In the genomic region with DNA sequence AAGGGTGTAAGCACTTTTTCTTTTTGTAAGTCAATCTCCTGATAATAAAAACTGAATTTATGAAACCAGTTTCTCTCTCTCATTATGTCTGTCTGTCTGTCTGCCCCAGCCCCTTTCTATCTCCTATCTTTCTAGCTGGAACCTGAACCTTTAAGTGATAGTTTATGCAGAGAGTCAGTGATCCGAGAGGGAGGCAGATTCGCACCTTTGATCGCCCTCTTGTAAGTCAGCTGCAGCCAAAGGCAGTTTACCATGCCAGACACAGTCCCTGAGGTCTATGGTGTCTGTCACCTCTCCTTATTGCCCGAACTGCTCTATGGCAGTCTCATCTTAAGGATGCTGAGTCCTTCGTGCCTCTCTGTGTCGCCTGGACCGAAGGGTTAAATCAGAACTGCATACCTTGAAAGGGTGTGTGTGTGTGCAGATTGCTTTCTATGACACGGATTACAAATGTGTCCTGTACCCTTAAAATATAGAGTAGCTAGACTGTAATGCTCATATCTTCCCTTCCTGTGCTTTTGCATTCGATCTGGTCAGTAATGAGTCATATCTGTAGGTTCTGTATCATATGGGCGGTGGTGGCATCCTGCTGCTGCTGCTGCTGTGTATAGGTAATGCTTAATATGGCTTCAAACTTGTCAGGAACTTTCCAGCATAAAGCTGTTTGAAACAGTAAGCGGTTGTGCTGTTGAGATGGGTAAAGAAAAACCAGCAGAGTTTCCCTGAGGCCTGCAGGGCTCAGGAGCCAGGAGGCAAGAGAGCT, we compare ENCODE assay signal across 8 mouse cellular contexts. TPM values are rescaled to one million over a fixed set of nuclear protein-coding genes. Genes with fewer than 3 reads are reported as not detected.
A peak's percentile ranks its signal among the peaks of the same experiment; 100 is the strongest.
DNase-seq lines count a peak whose midpoint lies in the region; ATAC-seq and TF ChIP-seq lines count a peak whose summit lies in the region.

No protein-coding gene starts in this region.

- peaks cover 15% of the 10 kb centered on the region for H3K4me1 ChIP-seq in forebrain, postnatal 0 days (ENCODE audit: insufficient read depth)
- H3K4me1 ChIP-seq in forebrain, embryonic 15.5 days = peaks cover 33% of the 10 kb centered on the region
- peaks cover 35% of the 10 kb centered on the region for H3K4me1 ChIP-seq in kidney, embryonic 15.5 days
- H3K4me1 ChIP-seq in bone marrow macrophage, adult 2 months (ENCODE audit: control insufficient read depth, insufficient read depth, low read length) = peaks cover 33% of the 10 kb centered on the region
- H3K4me1 ChIP-seq in midbrain, embryonic 16.5 days (ENCODE audit: control insufficient read depth, insufficient read depth, low read length) = peaks cover 34% of the 10 kb centered on the region

- H3K9ac ChIP-seq in forebrain, postnatal 0 days = peak overlapping the region; percentile 25; the same call in 1 of the 2 replicates
- no peak overlapping the region for H3K9ac ChIP-seq in forebrain, embryonic 15.5 days (replicated peaks)
- no peak overlapping the region for H3K9ac ChIP-seq in kidney, embryonic 15.5 days
- H3K9ac ChIP-seq in midbrain, embryonic 16.5 days (ENCODE audit: low read depth, low read length) = peak overlapping the region; percentile 40; the same call in 1 of the 2 replicates

- no peaks in the 10 kb centered on the region for H3K27me3 ChIP-seq in forebrain, postnatal 0 days (ENCODE audit: insufficient read depth, low read length)
- H3K27me3 ChIP-seq in forebrain, embryonic 15.5 days = no peaks in the 10 kb centered on the region
- no peaks in the 10 kb centered on the region for H3K27me3 ChIP-seq in kidney, embryonic 15.5 days
- H3K27me3 ChIP-seq in midbrain, embryonic 16.5 days (ENCODE audit: control insufficient read depth, insufficient read depth, low read depth, low read length) = no peaks in the 10 kb centered on the region

- TF ChIP-seq CTCF in forebrain, postnatal 0 days (IDR thresholded peaks at IDR 0.05; ENCODE audit: low read depth) = no peak
- no peak for TF ChIP-seq CTCF in bone marrow macrophage, adult 2 months (IDR thresholded peaks at IDR 0.05; ENCODE audit: low read depth, low read length)

- 79% methylated on average over 11 of the region's 11 CpGs for WGBS in forebrain, postnatal 0 days
- WGBS in forebrain, embryonic 15.5 days = 83% methylated on average over 11 of the region's 11 CpGs
- 62% methylated on average over 11 of the region's 11 CpGs for WGBS in kidney, embryonic 15.5 days
- WGBS in midbrain, embryonic 16.5 days = 88% methylated on average over 11 of the region's 11 CpGs

- no peak overlapping the region for H3K4me3 ChIP-seq in forebrain, postnatal 0 days (ENCODE audit: low read depth, low read length)
- no peak overlapping the region for H3K4me3 ChIP-seq in forebrain, embryonic 15.5 days
- no peak overlapping the region for H3K4me3 ChIP-seq in kidney, embryonic 15.5 days (replicated peaks)
- H3K4me3 ChIP-seq in bone marrow macrophage, adult 2 months (ENCODE audit: insufficient read depth, low read length) = peak overlapping the region; percentile 58
- H3K4me3 ChIP-seq in midbrain, embryonic 16.5 days (ENCODE audit: low read depth, low read length) = peak overlapping the region; percentile 9

- no peaks in the 10 kb centered on the region for H3K36me3 ChIP-seq in forebrain, postnatal 0 days (ENCODE audit: insufficient read depth)
- no peaks in the 10 kb centered on the region for H3K36me3 ChIP-seq in forebrain, embryonic 15.5 days
- no peaks in the 10 kb centered on the region for H3K36me3 ChIP-seq in kidney, embryonic 15.5 days
- no peaks in the 10 kb centered on the region for H3K36me3 ChIP-seq in midbrain, embryonic 16.5 days (ENCODE audit: control insufficient read depth, insufficient read depth, low read length)

- no peak for ATAC-seq in forebrain, postnatal 0 days
- ATAC-seq in forebrain, embryonic 15.5 days (replicated peaks) = no peak
- ATAC-seq in kidney, embryonic 15.5 days (replicated peaks; ENCODE audit: low FRiP score) = no peak
- ATAC-seq in midbrain, embryonic 16.5 days = no peak
- no peak for ATAC-seq in frontal cortex, adult (ENCODE audit: low TSS enrichment)

- no peak for TF ChIP-seq POLR2A in bone marrow macrophage, adult 2 months (IDR thresholded peaks at IDR 0.05; ENCODE audit: borderline replicate concordance, low read depth, low read length)

- peak overlapping the region; percentile 19; the same call in 1 of the 2 replicates for H3K4me2 ChIP-seq in forebrain, postnatal 0 days (ENCODE audit: low read depth)
- no peak overlapping the region for H3K4me2 ChIP-seq in forebrain, embryonic 15.5 days (replicated peaks)
- H3K4me2 ChIP-seq in kidney, embryonic 15.5 days = peak overlapping the region; percentile 91
- H3K4me2 ChIP-seq in midbrain, embryonic 16.5 days (ENCODE audit: low read length) = peak overlapping the region; percentile 87

- no peak overlapping the region for H3K27ac ChIP-seq in forebrain, postnatal 0 days (ENCODE audit: low read depth, low read length)
- no peak overlapping the region for H3K27ac ChIP-seq in forebrain, embryonic 15.5 days (replicated peaks)
- H3K27ac ChIP-seq in kidney, embryonic 15.5 days = peak overlapping the region; percentile 48; the same call in 1 of the 2 replicates
- peak overlapping the region; percentile 74 for H3K27ac ChIP-seq in bone marrow macrophage, adult 2 months (ENCODE audit: insufficient read depth, low read depth, low read length)
- no peak overlapping the region for H3K27ac ChIP-seq in midbrain, embryonic 16.5 days (ENCODE audit: low read length)

- no peaks in the 10 kb centered on the region for H3K9me3 ChIP-seq in forebrain, postnatal 0 days (ENCODE audit: low read length)
- no peaks in the 10 kb centered on the region for H3K9me3 ChIP-seq in forebrain, embryonic 15.5 days
- no peaks in the 10 kb centered on the region for H3K9me3 ChIP-seq in kidney, embryonic 15.5 days (replicated peaks)
- H3K9me3 ChIP-seq in midbrain, embryonic 16.5 days (replicated peaks; ENCODE audit: control insufficient read depth, low read length, poor library complexity, severe bottlenecking) = no peaks in the 10 kb centered on the region

- no peak for DNase-seq in forebrain, postnatal 0 days
- DNase-seq in kidney, adult 18-20 months = no peak
- no peak for DNase-seq in cerebellum, adult 11 months

RNA-seq across cellular contexts. Expression of gene Plekhb2, which starts 2.5 kb away (rescaled TPM):
- 74.1 and 80.5 TPM in 2 replicates for total RNA-seq in forebrain, postnatal 0 days (2014; rRNA removed)
- 72.6 and 86.1 TPM in 2 replicates for polyA plus RNA-seq in forebrain, postnatal 0 days (2015; fragmentation: Nextera tagmentation; extraction: Ambion mirVana)
- 64.2 and 71.8 TPM in 2 replicates for polyA plus RNA-seq in forebrain, embryonic 15.5 days (2015; fragmentation: Nextera tagmentation; extraction: Ambion mirVana)
- polyA plus RNA-seq in kidney, embryonic 15.5 days (2015; fragmentation: Nextera tagmentation; extraction: Ambion mirVana) = 34.2 and 37.8 TPM in 2 replicates
- 217 and 227 TPM in 2 replicates for polyA plus RNA-seq in bone marrow macrophage, adult 2 months (2012; ENCODE audit: insufficient read depth, insufficient read length, missing spikeins)
- 76.8 and 83.5 TPM in 2 replicates for polyA plus RNA-seq in midbrain, embryonic 16.5 days (2015; fragmentation: Nextera tagmentation; extraction: Ambion mirVana)

RNA-seq across cellular contexts. Expression of gene Fam168b, which starts 9.4 kb away (rescaled TPM):
- 244 and 334 TPM in 2 replicates for total RNA-seq in forebrain, postnatal 0 days (2014; rRNA removed)
- polyA plus RNA-seq in forebrain, postnatal 0 days (2015; fragmentation: Nextera tagmentation; extraction: Ambion mirVana) = 81.9 and 100 TPM in 2 replicates
- polyA plus RNA-seq in forebrain, embryonic 15.5 days (2015; fragmentation: Nextera tagmentation; extraction: Ambion mirVana) = 169 and 171 TPM in 2 replicates
- polyA plus RNA-seq in kidney, embryonic 15.5 days (2015; fragmentation: Nextera tagmentation; extraction: Ambion mirVana) = 71.4 and 78.4 TPM in 2 replicates
- 100 and 135 TPM in 2 replicates for polyA plus RNA-seq in bone marrow macrophage, adult 2 months (2012; ENCODE audit: insufficient read depth, insufficient read length, missing spikeins)
- polyA plus RNA-seq in midbrain, embryonic 16.5 days (2015; fragmentation: Nextera tagmentation; extraction: Ambion mirVana) = 131 and 139 TPM in 2 replicates

Comparison
In these comparisons a context has a peak if more than half of its experiments do, and no peak if none do; other contexts are left out.
1. H3K9ac ChIP-seq: peak in forebrain, postnatal 0 days (single experiment) and midbrain, embryonic 16.5 days (single experiment); none in forebrain, embryonic 15.5 days (single experiment) and kidney, embryonic 15.5 days (single experiment).
2. H3K27ac ChIP-seq: peak in kidney, embryonic 15.5 days (single experiment) and bone marrow macrophage, adult 2 months (single experiment); none in forebrain, postnatal 0 days (single experiment), forebrain, embryonic 15.5 days (single experiment) and midbrain, embryonic 16.5 days (single experiment).
3. H3K4me3 ChIP-seq: peak in bone marrow macrophage, adult 2 months (single experiment) and midbrain, embryonic 16.5 days (single experiment); none in forebrain, postnatal 0 days (single experiment), forebrain, embryonic 15.5 days (single experiment) and kidney, embryonic 15.5 days (single experiment).